Mouse (Mus musculus) thymus, postnatal 4 days (tissue): Measurements from ENCODE around the gene N4bp2l1.

Experiments used
- DNase-seq: peaks from one replicate; pipeline ENCODE4 v3.0.0; 2021

Gene N4bp2l1

GRCm38 (mm10) chr5:150561783-150562182, 35.2 kb downstream of the N4bp2l1 start:
- DNase-seq, result peak; percentile 2

GRCm38 (mm10) chr5:150561376-150561775, 35.6 kb downstream of the N4bp2l1 start:
- no peak for DNase-seq

- no peak for DNase-seq
These were observed 36.1 kb downstream of the N4bp2l1 start for GRCm38 (mm10) chr5:150560851-150561250.

GRCm38 (mm10) chr5:150559519-150560103, 37.4 kb downstream of the N4bp2l1 start:
- DNase-seq, result no peak

- DNase-seq, result no peak
These were observed 45.4 kb downstream of the N4bp2l1 start for GRCm38 (mm10) chr5:150551637-150552036.

- DNase-seq, result no peak
These were observed 53.8 kb downstream of the N4bp2l1 start for GRCm38 (mm10) chr5:150543184-150543583.

- no peak for DNase-seq
These were observed 55.7 kb downstream of the N4bp2l1 start for GRCm38 (mm10) chr5:150541302-150541701.

- DNase-seq, result no peak
These were observed 71.7 kb downstream of the N4bp2l1 start for GRCm38 (mm10) chr5:150525239-150525638.

- DNase-seq, result no peak
These were observed 74.1 kb downstream of the N4bp2l1 start for GRCm38 (mm10) chr5:150522867-150523234.

GRCm38 (mm10) chr5:150521937-150522866, 74.8 kb downstream of the N4bp2l1 start, which contains the start of gene Brca2:
Gene Brca2 (plus strand): TSS chr5:150522630.
- DNase-seq, result peak; percentile 97
